Mouse (Mus musculus) MEL (cell line): ENCODE data around the gene Olfr68.

Source experiments
- CHD1 ChIP-seq: IDR thresholded peaks from 2 replicates; pipeline ENCODE4 v1.6.1; 2012; ENCODE audit warnings: low read depth, mild to moderate bottlenecking, inconsistent platforms, low read length, improper control_type of control experiment
- CTCF ChIP-seq, 3 experiments: IDR thresholded peaks in 2 of 3; conservative IDR thresholded peaks in 1 of 3; 2 replicates each; pipeline ENCODE4 v1.5.1; 2011 to 2012; ENCODE audit warnings: low read length in 3 of 3, low read depth in 2 of 3, mild to moderate bottlenecking in 2 of 3, improper control_type of control experiment in 1 of 3, inconsistent platforms in 1 of 3, mixed read lengths in 1 of 3, moderate library complexity in 1 of 3; ENCODE audit not compliant: control insufficient read depth in 1 of 3, insufficient read depth in 1 of 3, poor library complexity in 1 of 3, severe bottlenecking in 1 of 3
- E2F4 ChIP-seq: IDR thresholded peaks from 2 replicates; pipeline ENCODE4 v1.6.1; 2011; ENCODE audit warnings: low read depth, low read length, improper control_type of control experiment, borderline replicate concordance
- POLR2A ChIP-seq, 2 experiments: IDR thresholded peaks; 2 replicates each; pipeline ENCODE4 v1.6.1; 2011 to 2012; ENCODE audit warnings: low read length in 2 of 2, mild to moderate bottlenecking in 2 of 2, control low read depth in 1 of 2, improper control_type of control experiment in 1 of 2, low read depth in 1 of 2, moderate library complexity in 1 of 2; ENCODE audit not compliant: control insufficient read depth in 1 of 2, insufficient read depth in 1 of 2, poor library complexity in 1 of 2
- POLR2AphosphoS2 ChIP-seq: IDR thresholded peaks from 2 replicates; pipeline ENCODE4 v1.6.1; 2011; ENCODE audit warnings: low read length, improper control_type of control experiment
- UBTF ChIP-seq: IDR thresholded peaks from 2 replicates; pipeline ENCODE4 v1.6.1; 2012; ENCODE audit warnings: low read depth, mild to moderate bottlenecking, inconsistent platforms, low read length, improper control_type of control experiment, moderate library complexity, borderline replicate concordance; ENCODE audit not compliant: insufficient read depth
- ZC3H11A ChIP-seq: IDR thresholded peaks from 2 replicates; pipeline ENCODE4 v1.6.1; 2012; ENCODE audit warnings: low read depth, mild to moderate bottlenecking, inconsistent platforms, low read length, improper control_type of control experiment

DNA sequence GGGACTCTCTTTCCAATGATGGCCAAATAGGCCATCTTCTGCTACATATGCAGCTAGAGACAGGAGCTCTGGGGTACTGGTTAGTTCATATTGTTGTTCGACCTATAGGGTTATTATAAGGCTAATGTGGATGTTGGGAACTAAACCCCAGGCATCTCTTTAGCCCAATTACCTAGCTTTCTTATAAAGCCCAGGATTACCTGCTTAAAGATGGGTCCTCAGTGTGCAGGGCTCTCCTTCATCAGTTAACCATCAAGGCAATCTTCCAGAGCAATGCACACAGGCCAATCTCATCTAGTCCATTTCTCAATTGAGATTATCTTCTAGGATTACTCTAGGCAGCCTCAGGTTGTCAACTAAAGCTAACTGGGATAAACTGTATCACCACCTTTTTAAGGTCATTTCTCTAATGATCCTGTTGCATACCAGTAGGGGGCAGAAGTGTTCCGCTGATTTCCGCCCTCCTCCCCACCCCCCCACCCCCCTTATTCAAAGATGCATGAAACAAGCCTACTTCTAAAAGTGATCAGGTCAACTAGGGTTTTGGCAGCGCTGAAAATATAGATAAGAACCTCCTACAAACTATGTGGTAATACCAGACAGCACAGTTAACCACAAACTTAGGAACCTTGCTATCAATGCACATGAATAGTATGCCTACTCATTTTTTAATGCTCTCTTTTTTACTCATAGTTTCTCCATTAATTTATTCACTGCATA lies 13.3 kb upstream of the Olfr68 start:
- TF ChIP-seq CTCF (IDR thresholded peaks at IDR 0.05 in 2 of 3, conservative IDR thresholded peaks at IDR 0.05 in 1 of 3; ENCODE audit: control insufficient read depth in 1 of 3, insufficient read depth in 1 of 3, low read depth in 2 of 3, low read length in 3 of 3, poor library complexity in 1 of 3, severe bottlenecking in 1 of 3): peak; percentile 30 to 63 (median 49)
- TF ChIP-seq E2F4: no peak
- no peak for TF ChIP-seq POLR2A (IDR thresholded peaks at IDR 0.05; ENCODE audit: control insufficient read depth in 1 of 2, insufficient read depth in 1 of 2, low read depth in 1 of 2, low read length in 2 of 2, poor library complexity in 1 of 2)
- TF ChIP-seq CHD1: no peak
- peak; percentile 63 for TF ChIP-seq ZC3H11A
- no peak for TF ChIP-seq POLR2AphosphoS2
- no peak for TF ChIP-seq UBTF
